Mouse (Mus musculus): ENCODE measurements around the gene Laptm4a.
"Not testable (repeated sequence)": the region's sequence is repeated elsewhere in the genome, so short reads cannot be mapped to it uniquely, and the experiment has no call there.

Laptm4a gene

DNA sequence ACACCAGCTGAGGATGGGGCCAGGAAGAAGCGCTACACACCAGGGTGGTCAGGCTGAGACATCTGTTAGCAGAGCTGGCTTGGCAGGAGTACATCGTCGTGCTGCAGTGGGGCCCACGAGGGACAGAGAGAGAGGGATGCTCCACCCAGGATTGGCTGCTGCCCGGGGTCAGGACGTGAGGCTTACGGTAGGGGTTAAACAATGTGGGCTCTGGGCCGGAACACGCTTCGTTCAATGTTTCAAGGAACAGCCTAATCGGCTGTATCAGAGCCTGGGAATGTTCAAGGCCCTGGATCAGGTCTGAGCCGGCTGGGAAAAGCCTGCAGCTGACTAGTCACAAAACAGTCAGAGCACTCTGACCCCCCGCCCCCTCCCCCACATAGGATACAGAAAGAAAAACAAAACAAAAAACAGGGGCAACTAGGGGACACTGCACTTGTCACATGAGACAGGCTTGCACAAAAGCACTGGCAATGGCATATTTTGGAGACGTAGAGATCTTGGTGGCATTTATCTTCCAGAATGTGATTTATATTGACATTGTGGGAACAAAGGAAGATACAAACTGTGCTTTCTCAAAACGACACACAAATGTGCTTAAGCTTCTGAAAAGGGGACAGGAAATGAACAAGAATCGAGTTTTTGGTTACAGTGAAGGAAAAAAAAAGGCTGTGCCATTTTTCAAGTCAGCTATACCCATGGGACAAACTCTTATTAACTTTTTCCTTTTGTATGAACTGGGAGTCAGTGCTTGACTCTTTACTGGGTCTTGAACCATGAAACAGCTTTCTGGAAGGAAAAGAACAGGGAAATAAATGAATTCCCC, 8.4 kb upstream of the Laptm4a start:
- no peak for DNase-seq

GRCm38 (mm10) chr12:8913701-8914340, 7.6 kb upstream of the Laptm4a start:
- DNase-seq, result no peak

DNA sequence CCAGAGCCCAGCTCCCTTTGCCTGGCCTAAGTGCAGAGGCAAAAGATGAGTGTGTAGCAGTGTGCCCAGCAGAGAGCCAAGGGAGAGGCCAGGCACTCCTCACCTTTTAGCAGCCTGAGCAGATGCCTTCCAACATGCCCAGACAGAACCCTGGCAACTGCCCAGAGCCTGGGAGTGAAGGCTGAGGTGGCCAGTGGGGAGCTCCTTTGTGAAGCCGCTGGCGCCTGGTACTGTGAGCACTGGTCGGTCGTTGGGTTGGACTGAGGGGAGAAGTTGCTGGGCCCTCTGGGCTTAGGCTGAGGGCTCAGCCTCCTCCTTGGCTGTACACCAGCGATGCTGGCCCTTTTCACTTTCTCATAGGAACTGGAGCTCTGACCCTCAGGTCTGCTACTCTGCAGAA, 5.1 kb upstream of the Laptm4a start:
- peak; percentile 31 for DNase-seq

- no peak for DNase-seq
Observed at GRCm38 (mm10) chr12:8919231-8919630, 2.2 kb upstream of the Laptm4a start.

GRCm38 (mm10) chr12:8920996-8921393, 469 bp upstream of the Laptm4a start:
- no peak for DNase-seq

GRCm38 (mm10) chr12:8922369-8923124, 1.1 kb downstream of the Laptm4a start:
- DNase-seq, result no peak

GRCm38 (mm10) chr12:8923125-8923410, 1.6 kb downstream of the Laptm4a start:
- peak; percentile 29 for DNase-seq

- no peak for DNase-seq
Observed at GRCm38 (mm10) chr12:8923603-8924002, 2.1 kb downstream of the Laptm4a start.

DNA sequence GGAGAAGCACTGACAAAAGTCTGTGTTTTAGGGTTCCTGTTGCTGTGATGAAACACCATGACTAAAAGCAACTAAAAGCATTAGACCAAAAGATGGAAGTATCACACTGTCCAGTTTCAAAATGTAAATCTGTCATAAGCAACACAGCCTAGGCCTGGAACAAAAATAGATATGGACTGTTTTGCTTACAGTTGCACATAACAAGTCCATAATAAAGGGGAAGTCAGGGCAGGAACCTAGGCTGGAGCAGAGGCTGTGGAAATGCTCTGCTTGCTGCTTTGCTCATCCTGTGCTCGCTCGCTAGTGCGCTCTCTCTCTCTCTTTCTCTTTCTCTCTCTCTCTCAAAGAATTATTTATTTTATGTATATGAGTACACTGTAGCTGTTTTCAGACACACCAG, 6.2 kb downstream of the Laptm4a start:
- DNase-seq, result no peak

DNA sequence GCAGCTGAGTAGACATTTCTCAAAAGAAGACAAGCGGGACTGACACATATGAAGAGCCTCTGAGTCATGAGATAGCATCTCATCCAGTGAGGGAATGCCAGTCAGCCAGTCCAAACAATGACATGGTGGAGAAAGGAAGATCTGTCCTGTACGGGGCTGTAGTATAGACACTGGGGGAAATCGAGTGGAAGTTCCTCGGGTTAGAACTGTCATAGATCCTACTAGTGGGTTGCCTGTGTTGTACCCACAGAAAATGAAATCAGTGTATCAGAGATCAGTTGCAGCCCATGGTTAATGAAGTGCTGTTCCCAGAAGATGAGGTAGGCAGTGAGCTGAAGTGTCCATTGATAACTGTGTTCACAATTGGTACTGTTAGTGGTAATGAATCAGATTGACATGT, 7.3 kb downstream of the Laptm4a start:
- no peak for DNase-seq

- DNase-seq, result no peak
Observed at GRCm38 (mm10) chr12:8931083-8931482, 9.6 kb downstream of the Laptm4a start.

DNA sequence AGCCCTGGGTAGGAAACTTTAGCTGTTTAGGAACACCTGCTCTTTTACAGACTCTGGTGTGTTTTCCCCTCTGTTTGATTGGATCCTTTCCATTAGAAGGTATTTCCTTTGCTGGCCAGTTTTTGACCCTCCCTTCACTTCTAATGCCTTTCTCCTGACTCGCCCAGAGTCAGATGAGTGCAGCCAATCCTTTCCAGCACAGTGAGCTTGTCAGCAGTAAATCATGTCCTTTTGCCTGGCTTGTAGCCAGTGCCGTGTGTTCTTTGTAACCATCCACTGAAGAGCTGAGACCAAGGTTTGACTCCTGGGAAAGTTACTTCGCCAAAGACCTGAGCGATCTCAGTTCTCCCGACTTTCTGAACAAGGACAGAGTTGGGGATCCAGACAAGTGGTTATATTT, 13.9 kb downstream of the Laptm4a start:
- DNase-seq, result no peak

- not testable (repeated sequence) for DNase-seq
Observed at GRCm38 (mm10) chr12:8936210-8936609, 14.7 kb downstream of the Laptm4a start.

DNA sequence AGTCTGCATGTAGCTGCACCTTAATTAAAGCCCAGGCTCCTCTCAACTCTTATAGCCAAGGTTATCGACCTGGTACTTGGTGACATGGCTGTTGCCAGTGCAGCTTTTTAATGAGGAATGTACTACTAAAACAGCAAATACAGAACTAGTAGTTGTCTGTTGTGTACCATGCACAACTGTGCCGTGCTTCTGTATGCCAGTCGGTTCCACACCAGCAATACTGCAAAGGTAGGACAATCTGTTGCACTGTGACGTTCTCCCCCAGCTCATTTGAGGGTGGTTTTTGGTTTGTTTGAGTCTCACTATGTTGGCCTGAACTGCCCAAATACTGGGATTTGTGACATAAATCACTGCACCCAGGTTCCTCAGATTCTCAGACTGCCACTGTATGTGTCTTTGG, 18.0 kb downstream of the Laptm4a start:
- no peak for DNase-seq

- no peak for DNase-seq
Observed at GRCm38 (mm10) chr12:8940011-8941005, 18.8 kb downstream of the Laptm4a start.

GRCm38 (mm10) chr12:8941131-8941615, 19.7 kb downstream of the Laptm4a start:
- no peak for DNase-seq

DNA sequence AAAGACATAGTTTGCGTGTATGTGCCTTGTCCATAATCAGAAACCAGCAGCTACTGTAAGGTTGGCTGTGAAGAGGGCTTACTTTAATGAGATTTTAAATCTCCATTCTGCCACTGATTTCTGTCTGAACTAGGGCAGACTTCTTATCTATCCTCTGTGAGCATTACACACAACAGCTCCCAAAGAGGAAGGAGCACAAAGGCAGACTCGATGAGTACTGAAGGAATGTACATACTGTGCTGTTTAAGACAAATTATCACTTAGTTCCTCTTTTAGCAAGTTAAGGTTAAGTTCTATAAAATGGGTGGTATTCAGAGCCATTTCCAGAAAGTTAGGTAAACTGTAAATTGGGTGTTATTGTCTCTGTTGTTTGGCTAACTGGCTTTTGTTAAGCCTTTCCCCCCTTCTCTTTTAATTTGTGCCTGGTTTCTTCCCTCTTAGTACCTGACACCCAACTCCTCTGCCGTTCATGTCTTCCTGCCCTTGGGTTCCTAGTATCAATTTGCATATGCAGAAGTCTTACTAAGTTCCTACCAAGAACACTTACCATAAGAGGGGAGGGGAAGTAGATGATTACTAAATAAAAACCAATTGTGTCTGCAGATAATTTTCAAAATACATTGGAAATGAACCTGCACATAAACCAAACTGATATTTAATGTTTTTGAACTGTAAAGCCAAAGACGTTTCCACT, 20.4 kb downstream of the Laptm4a start:
- no peak for DNase-seq

DNA sequence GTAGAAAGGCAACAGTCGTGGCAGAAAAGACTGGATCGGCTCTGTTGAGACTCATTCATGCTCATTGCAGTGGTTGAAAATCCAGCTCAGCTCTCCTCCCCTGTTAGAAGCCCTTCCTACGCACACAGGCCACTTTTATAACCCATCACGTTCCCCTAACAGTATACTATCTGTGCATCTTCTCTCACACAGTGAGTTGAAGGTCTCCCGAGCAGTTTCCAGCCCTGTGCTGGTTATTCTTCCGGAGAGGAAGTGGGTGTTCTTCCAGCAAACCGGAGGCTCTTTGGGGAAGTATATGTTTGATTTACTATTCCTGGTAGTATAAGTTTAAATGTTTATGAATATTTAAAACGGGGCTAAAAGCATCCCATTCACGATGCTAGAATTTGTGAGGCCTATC, 25.7 kb downstream of the Laptm4a start:
- no peak for DNase-seq

GRCm38 (mm10) chr12:8947714-8948464, 26.4 kb downstream of the Laptm4a start, which contains the start of gene Matn3:
Matn3 (plus strand) TSS chr12:8947929.
- peak; percentile 18 for DNase-seq

DNA sequence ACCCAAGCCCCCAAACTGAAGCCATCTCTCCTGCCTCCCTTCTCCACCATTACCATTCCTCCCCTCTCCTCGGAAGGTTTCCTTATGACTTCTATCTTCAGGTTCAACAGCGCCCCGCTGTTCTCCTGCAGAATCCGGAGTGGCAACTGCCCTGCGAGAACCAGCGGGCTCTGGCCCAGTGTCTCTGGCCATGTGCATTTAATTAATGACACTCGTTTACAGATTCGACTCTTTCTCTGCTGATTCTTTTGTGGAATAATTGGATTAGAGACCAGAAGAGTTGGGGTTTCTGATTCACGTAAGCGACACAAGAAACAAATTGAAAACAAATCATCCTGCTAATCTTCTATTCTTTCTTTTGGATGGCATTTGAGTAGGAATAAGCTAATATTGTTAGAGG, 31.7 kb downstream of the Laptm4a start:
- no peak for DNase-seq

DNA sequence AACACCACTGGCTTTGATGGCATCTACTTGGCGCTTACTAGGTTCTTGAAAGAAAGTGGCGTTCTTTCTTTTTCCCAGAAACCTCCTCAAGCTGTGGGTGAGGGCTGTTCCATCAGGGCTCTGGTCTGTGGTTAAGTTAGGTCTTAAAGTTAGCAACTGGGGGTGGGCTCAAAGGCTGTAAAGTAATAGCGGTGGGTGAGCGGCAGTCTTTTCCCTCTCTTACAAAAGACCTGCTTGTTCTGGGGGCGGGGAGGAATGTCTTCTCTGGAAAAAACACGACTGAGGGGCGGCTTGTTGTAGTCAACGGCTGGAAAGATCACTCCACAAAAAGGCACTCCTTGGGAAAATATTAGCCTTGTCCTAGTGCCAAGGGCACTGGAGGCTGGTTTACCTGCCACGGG, 32.7 kb downstream of the Laptm4a start:
- no peak for DNase-seq
